Mouse (Mus musculus) monocyte, adult 2 months (primary cell): ENCODE data around the gene Aff3.

ENCODE experiments used
- DNase-seq, 2 experiments: peaks; one replicate each; pipeline ENCODE4 v3.0.0; 2022; ENCODE audit warnings: low spot score in 2 of 2, low read depth in 1 of 2

The Aff3 gene

GRCm38 (mm10) chr1:38546696-38547095, 118.1 kb downstream of the Aff3 start:
- no peak for DNase-seq

GRCm38 (mm10) chr1:38545282-38545945, 119.3 kb downstream of the Aff3 start:
- DNase-seq, result no peak

GRCm38 (mm10) chr1:38544501-38544900, 120.3 kb downstream of the Aff3 start:
- DNase-seq, result no peak

- no peak for DNase-seq
These were observed 123.2 kb downstream of the Aff3 start for GRCm38 (mm10) chr1:38541536-38541935.

GRCm38 (mm10) chr1:38536929-38537540, 127.7 kb downstream of the Aff3 start:
- no peak for DNase-seq

- DNase-seq, result no peak
These were observed 132.2 kb downstream of the Aff3 start for GRCm38 (mm10) chr1:38532581-38532980.

GRCm38 (mm10) chr1:38528607-38529006, 136.1 kb downstream of the Aff3 start:
- no peak for DNase-seq

- no peak for DNase-seq
These were observed 138.2 kb downstream of the Aff3 start for GRCm38 (mm10) chr1:38526568-38526967.

GRCm38 (mm10) chr1:38521651-38522050, 143.1 kb downstream of the Aff3 start:
- no peak for DNase-seq

- no peak for DNase-seq
These were observed 148.5 kb downstream of the Aff3 start for GRCm38 (mm10) chr1:38516225-38516624.

GRCm38 (mm10) chr1:38514634-38515011, 150.1 kb downstream of the Aff3 start:
- DNase-seq, result no peak

- no peak for DNase-seq
These were observed 150.7 kb downstream of the Aff3 start for GRCm38 (mm10) chr1:38513970-38514633.

- no peak for DNase-seq
These were observed 152.3 kb downstream of the Aff3 start for GRCm38 (mm10) chr1:38512258-38513081.

- DNase-seq, result no peak
These were observed 153.7 kb downstream of the Aff3 start for GRCm38 (mm10) chr1:38511076-38511475.

- DNase-seq, result no peak
These were observed 155.5 kb downstream of the Aff3 start for GRCm38 (mm10) chr1:38509301-38509700.

- DNase-seq, result no peak
These were observed 157.0 kb downstream of the Aff3 start for GRCm38 (mm10) chr1:38507636-38508179.

- no peak for DNase-seq
These were observed 158.4 kb downstream of the Aff3 start for GRCm38 (mm10) chr1:38506396-38506795.

- no peak for DNase-seq
These were observed 161.2 kb downstream of the Aff3 start for GRCm38 (mm10) chr1:38503431-38504089.

GRCm38 (mm10) chr1:38502797-38503196, 162.0 kb downstream of the Aff3 start:
- DNase-seq, result no peak

- no peak for DNase-seq
These were observed 163.5 kb downstream of the Aff3 start for GRCm38 (mm10) chr1:38501231-38501630.

- no peak for DNase-seq
These were observed 165.3 kb downstream of the Aff3 start for GRCm38 (mm10) chr1:38499500-38499899.
